Mouse (Mus musculus) embryonic facial prominence, embryonic 12.5 days (tissue): ENCODE data around the gene Nr1h3. TPM values are rescaled to one million over a fixed set of nuclear protein-coding genes. Genes with fewer than 3 reads are reported as not detected.

Experiments used
- polyA plus RNA-seq: library from polyadenylated mRNA; unstranded; fragments of >200 nt; fragmentation: Nextera tagmentation; extraction: Ambion mirVana; gene quantifications from 2 replicates; pipeline ENCODE4 v1.2.1, GENCODE M21; 2016

Nr1h3 gene
- polyA plus RNA-seq, 1 experiment from 2014 or later: 1.3 TPM

Other genes starting within 250 kb of the Nr1h3 start
- 6.6 and 8.3 TPM in 2 replicates for gene Rapsn, start 167.2 kb downstream of the Nr1h3 start, polyA plus RNA-seq
- 307 and 326 TPM in 2 replicates for gene Psmc3, start 148.8 kb downstream of the Nr1h3 start, polyA plus RNA-seq
- gene Slc39a13, start 132.4 kb downstream of the Nr1h3 start, polyA plus RNA-seq: 41.9 and 44.9 TPM in 2 replicates
- 4.0 and 4.9 TPM in 2 replicates for gene Spi1, start 120.4 kb downstream of the Nr1h3 start, polyA plus RNA-seq
- 0.09 and 0.31 TPM in 2 replicates for gene Mybpc3, start 84.7 kb downstream of the Nr1h3 start, polyA plus RNA-seq
- 17.5 and 18.1 TPM in 2 replicates for gene Madd, start 19.0 kb downstream of the Nr1h3 start, polyA plus RNA-seq
- gene Acp2, start 51 bp upstream of the Nr1h3 start, polyA plus RNA-seq: 32.0 and 32.6 TPM in 2 replicates
- 17.5 and 18.1 TPM in 2 replicates for gene Ddb2, start 34.1 kb upstream of the Nr1h3 start, polyA plus RNA-seq
- 39.9 and 40.9 TPM in 2 replicates for gene Pacsin3, start 53.1 kb upstream of the Nr1h3 start, polyA plus RNA-seq
- 93.0 and 95.9 TPM in 2 replicates for gene Arfgap2, start 62.1 kb upstream of the Nr1h3 start, polyA plus RNA-seq
- 71.3 and 80.1 TPM in 2 replicates for gene 1110051M20Rik, start 241.9 kb upstream of the Nr1h3 start, polyA plus RNA-seq